Comparison of ENCODE assay signal across 15 mouse cellular contexts in genomic region chr6:38181756-38182318, GRCm38 (mm10). TPM values are rescaled to one million over a fixed set of nuclear protein-coding genes. Genes with fewer than 3 reads are reported as not detected.
DNase-seq lines count a peak whose midpoint lies in the region; ATAC-seq lines count a peak whose summit lies in the region.
"Had no signal": no experiment of that assay in that cellular context is flagged by ENCODE, and none has a peak within 500 bp of the region (broad histone marks: within the 10 kb centered on the region; RNA-seq: fewer than 3 reads in every experiment).

No protein-coding gene starts in this region.

- no peak for DNase-seq in kidney, adult 18-20 months
- DNase-seq in embryonic facial prominence, embryonic 14.5 days (ENCODE audit: low spot score): peak; percentile 45
- no peak for DNase-seq in limb, embryonic 10.5 days (ENCODE audit: low spot score)
- DNase-seq in embryo, embryonic 9.5 days (ENCODE audit: extremely low spot score): no peak
- no peak for DNase-seq in cerebellum, adult 9-11 months
- DNase-seq: cerebellum, adult 9-10 months; forebrain, postnatal 0 days; gastrocnemius, postnatal 25 days; kidney, adult 2 months; right cerebral cortex, adult 18-20 months; thymus, postnatal 14 days had no signal

- peaks cover 6% of the 10 kb centered on the region; the same call in 1 of the 2 replicates for H3K4me1 ChIP-seq in kidney, embryonic 14.5 days (ENCODE audit: control insufficient read depth, insufficient read depth, low read length)
- peaks cover 9% of the 10 kb centered on the region; the same call in 1 of the 2 replicates for H3K4me1 ChIP-seq in embryonic facial prominence, embryonic 14.5 days (ENCODE audit: control insufficient read depth, insufficient read depth, low read length)
- peaks cover 12% of the 10 kb centered on the region for H3K4me1 ChIP-seq in limb, embryonic 10.5 days
- no peaks in the 10 kb centered on the region for H3K4me1 ChIP-seq in neural tube, embryonic 15.5 days

- no peaks in the 10 kb centered on the region for H3K27me3 ChIP-seq in kidney, embryonic 14.5 days (ENCODE audit: control insufficient read depth, insufficient read depth, low read length)
- no peaks in the 10 kb centered on the region for H3K27me3 ChIP-seq in embryonic facial prominence, embryonic 14.5 days (replicated peaks; ENCODE audit: control insufficient read depth, insufficient read depth, low read length)
- no peaks in the 10 kb centered on the region for H3K27me3 ChIP-seq in limb, embryonic 10.5 days (ENCODE audit: low read depth, poor library complexity, severe bottlenecking)
- no peaks in the 10 kb centered on the region for H3K27me3 ChIP-seq in neural tube, embryonic 15.5 days (replicated peaks)

- no peak for ATAC-seq in kidney, embryonic 14.5 days (ENCODE audit: low FRiP score, low TSS enrichment)
- ATAC-seq in embryonic facial prominence, embryonic 14.5 days (ENCODE audit: low read depth): peak; percentile 64
- ATAC-seq in neural tube, embryonic 15.5 days (ENCODE audit: low FRiP score): peak; percentile 28; the same call in 1 of the 2 replicates
- ATAC-seq: CD4-positive, CD25-positive, alpha-beta regulatory T cell, adult 4 months; forebrain, postnatal 0 days had no signal

- H3K4me3 ChIP-seq in kidney, embryonic 14.5 days (ENCODE audit: low read length): no peak overlapping the region
- no peak overlapping the region for H3K4me3 ChIP-seq in embryonic facial prominence, embryonic 14.5 days (ENCODE audit: low read depth, low read length)
- no peak overlapping the region for H3K4me3 ChIP-seq in limb, embryonic 10.5 days
- no peak overlapping the region for H3K4me3 ChIP-seq in neural tube, embryonic 15.5 days (replicated peaks)

- WGBS in kidney, embryonic 14.5 days: 71% methylated on average over 10 of the region's 10 CpGs
- WGBS in embryonic facial prominence, embryonic 14.5 days: 71% methylated on average over 10 of the region's 10 CpGs
- 86% methylated on average over 10 of the region's 10 CpGs for WGBS in limb, embryonic 10.5 days
- WGBS in neural tube, embryonic 15.5 days: 69% methylated on average over 10 of the region's 10 CpGs

- H3K27ac ChIP-seq in kidney, embryonic 14.5 days (ENCODE audit: low read depth, low read length): peak overlapping the region; percentile 56; the same call in 1 of the 2 replicates
- 0 out of 2 replicates have a peak overlapping the region, but pooled peaks have one; percentile 28 for H3K27ac ChIP-seq in embryonic facial prominence, embryonic 14.5 days (replicated peaks; ENCODE audit: low read depth, low read length)
- H3K27ac ChIP-seq in limb, embryonic 10.5 days: peak overlapping the region; percentile 78
- 0 out of 2 replicates have a peak overlapping the region, but pooled peaks have one; percentile 28 for H3K27ac ChIP-seq in neural tube, embryonic 15.5 days (replicated peaks)
- H3K27ac ChIP-seq: macrophage had no signal

- H3K9ac ChIP-seq in kidney, embryonic 14.5 days (ENCODE audit: low read depth, low read length): no peak overlapping the region
- no peak overlapping the region for H3K9ac ChIP-seq in embryonic facial prominence, embryonic 14.5 days (ENCODE audit: low read depth, low read length)
- H3K9ac ChIP-seq in neural tube, embryonic 15.5 days (replicated peaks): no peak overlapping the region
- H3K9ac ChIP-seq: forebrain, postnatal 0 days had no signal

- no peak overlapping the region for H3K4me2 ChIP-seq in kidney, embryonic 14.5 days (replicated peaks; ENCODE audit: low read depth, low read length)
- no peak overlapping the region for H3K4me2 ChIP-seq in embryonic facial prominence, embryonic 14.5 days (ENCODE audit: low read depth, low read length)
- H3K4me2 ChIP-seq in neural tube, embryonic 15.5 days: no peak overlapping the region

- H3K36me3 ChIP-seq in kidney, embryonic 14.5 days (ENCODE audit: control insufficient read depth, insufficient read depth, low read length): peaks cover 40% of the 10 kb centered on the region
- peaks cover 42% of the 10 kb centered on the region for H3K36me3 ChIP-seq in embryonic facial prominence, embryonic 14.5 days (ENCODE audit: control insufficient read depth, insufficient read depth, low read length)
- H3K36me3 ChIP-seq in limb, embryonic 10.5 days: peaks cover 92% of the 10 kb centered on the region
- H3K36me3 ChIP-seq in neural tube, embryonic 15.5 days: peaks cover 53% of the 10 kb centered on the region

- H3K9me3 ChIP-seq in kidney, embryonic 14.5 days (ENCODE audit: control insufficient read depth, low read length): no peaks in the 10 kb centered on the region; the same call in 1 of the 2 replicates
- 0 out of 2 replicates have a peak, but pooled peaks cover 5% of the 10 kb centered on the region for H3K9me3 ChIP-seq in embryonic facial prominence, embryonic 14.5 days (ENCODE audit: control insufficient read depth, low read length)
- H3K9me3 ChIP-seq in limb, embryonic 10.5 days (replicated peaks): no peaks in the 10 kb centered on the region
- H3K9me3 ChIP-seq in neural tube, embryonic 15.5 days (replicated peaks): no peaks in the 10 kb centered on the region

RNA-seq across cellular contexts. Expression of gene Atp6v0a4, which starts 57.5 kb away (rescaled TPM):
- 2.6 and 3.0 TPM in 2 replicates for polyA plus RNA-seq in kidney, embryonic 14.5 days (2014; fragmentation: Nextera tagmentation; extraction: Ambion mirVana)
- 0.97 and 3.1 TPM in 2 replicates for polyA plus RNA-seq in embryonic facial prominence, embryonic 14.5 days (2014; fragmentation: Nextera tagmentation; extraction: Ambion mirVana)
- polyA plus RNA-seq in limb, embryonic 10.5 days (2016; fragmentation: Nextera tagmentation; extraction: Ambion mirVana): not detected in 2 replicates
- polyA plus RNA-seq in neural tube, embryonic 15.5 days (2015; fragmentation: Nextera tagmentation; extraction: Ambion mirVana): 0.49 and 0.79 TPM in 2 replicates
- polyA plus RNA-seq: CD4-positive, CD25-positive, alpha-beta regulatory T cell, adult 4 months; macrophage had no signal

Comparison
In these comparisons a context has a peak if more than half of its experiments do, and no peak if none do; other contexts are left out.
1. H3K27ac ChIP-seq: peak in every context shown above with its lines; median percentile 78 in limb, embryonic 10.5 days; 56 in kidney, embryonic 14.5 days; 28 in embryonic facial prominence, embryonic 14.5 days; 28 in neural tube, embryonic 15.5 days.